Comparison of ENCODE assay signal across 8 mouse cellular contexts in the genomic region with DNA sequence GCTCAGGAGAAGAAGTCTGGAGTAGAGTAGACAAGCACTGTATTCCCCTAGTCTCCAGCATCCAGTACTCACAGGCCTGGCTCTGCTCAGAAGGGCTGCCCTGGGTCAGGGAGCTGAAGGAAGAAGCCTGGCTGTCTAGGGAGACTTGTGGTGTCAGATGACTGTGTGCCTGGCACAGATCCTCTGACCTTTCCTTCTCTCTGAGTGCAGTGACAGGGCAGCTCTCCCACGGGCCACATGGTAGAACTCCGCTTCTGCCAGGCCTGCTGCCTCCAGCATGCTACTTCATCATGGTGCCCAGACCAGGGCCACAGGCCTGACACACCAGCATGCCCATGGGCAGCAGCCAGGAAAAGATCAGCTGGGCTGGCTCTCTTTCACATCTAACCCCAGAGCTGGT. TPM values are rescaled to one million over a fixed set of nuclear protein-coding genes. Genes with fewer than 3 reads are reported as not detected.
DNase-seq lines count a peak whose midpoint lies in the region; ATAC-seq and TF ChIP-seq lines count a peak whose summit lies in the region.

No protein-coding gene starts in this region.

- H3K9me3 ChIP-seq in liver, embryonic 13.5 days (replicated peaks): no peaks in the 10 kb centered on the region

- TF ChIP-seq POLR2A in bone marrow macrophage, adult 2 months (IDR thresholded peaks at IDR 0.05; ENCODE audit: borderline replicate concordance, low read depth, low read length): no peak

- 66% methylated on average over 2 of the region's 2 CpGs for WGBS in liver, embryonic 13.5 days (ENCODE audit: insufficient replicate concordance)

- TF ChIP-seq CTCF in bone marrow macrophage, adult 2 months (IDR thresholded peaks at IDR 0.05; ENCODE audit: low read depth, low read length): no peak

- H3K4me2 ChIP-seq in liver, embryonic 13.5 days: no peak overlapping the region

- peak overlapping the region; percentile 19; the same call in 1 of the 2 replicates for H3K9ac ChIP-seq in liver, embryonic 13.5 days

- H3K36me3 ChIP-seq in liver, embryonic 13.5 days: no peaks in the 10 kb centered on the region

- peaks cover 61% of the 10 kb centered on the region for H3K4me1 ChIP-seq in liver, embryonic 13.5 days (replicated peaks)
- H3K4me1 ChIP-seq in bone marrow macrophage, adult 2 months (ENCODE audit: control insufficient read depth, insufficient read depth, low read length): peaks cover 87% of the 10 kb centered on the region

- no peak overlapping the region for H3K4me3 ChIP-seq in liver, embryonic 13.5 days (replicated peaks)
- H3K4me3 ChIP-seq in bone marrow macrophage, adult 2 months (ENCODE audit: insufficient read depth, low read length): no peak overlapping the region

- no peak for ATAC-seq in liver, embryonic 13.5 days (ENCODE audit: low read depth)

- no peak overlapping the region; the same call in 1 of the 2 replicates for H3K27ac ChIP-seq in liver, embryonic 13.5 days
- peak overlapping the region; percentile 99 for H3K27ac ChIP-seq in bone marrow macrophage, adult 2 months (ENCODE audit: insufficient read depth, low read depth, low read length)

- H3K27me3 ChIP-seq in liver, embryonic 13.5 days: no peaks in the 10 kb centered on the region; the same call in 1 of the 2 replicates

- no peak for DNase-seq in liver, embryonic 13.5 days
- DNase-seq in liver: no peak
- DNase-seq in heart, adult 8-10 months (ENCODE audit: low spot score): peak; percentile 79
- DNase-seq in lung, postnatal 36 days: peak; percentile 82
- DNase-seq in right cerebral cortex, adult 18-20 months: no peak
- DNase-seq in layer of hippocampus, adult 18-20 months (ENCODE audit: low spot score in 2 of 2): no peak
- no peak for DNase-seq in layer of hippocampus, postnatal 10 days (ENCODE audit: low spot score in 2 of 2)

RNA-seq across cellular contexts. Expression of a gene that starts 22.0 kb away (rescaled TPM):
- polyA plus RNA-seq in liver, embryonic 13.5 days (2015; fragmentation: Nextera tagmentation; extraction: Ambion mirVana): 33.2 and 38.3 TPM in 2 replicates
- 512 TPM in 2 replicates for polyA plus RNA-seq in bone marrow macrophage, adult 2 months (2012; ENCODE audit: insufficient read depth, insufficient read length, missing spikeins)
- total RNA-seq in heart, adult 8-10 months (2022): 100 to 1,000 TPM in 3 of 4 experiments, 10 to 100 TPM in 1; 89.5 to 110 (median 105) TPM
- total RNA-seq in layer of hippocampus, adult 18-20 months (2021): 100 to 1,000 TPM; 279 to 288 TPM
- total RNA-seq in layer of hippocampus, postnatal 10 days (2021): 100 to 1,000 TPM; 310 to 313 TPM

RNA-seq across cellular contexts. Expression of a gene that starts 34.4 kb away (rescaled TPM):
- polyA plus RNA-seq in liver, embryonic 13.5 days (2015; fragmentation: Nextera tagmentation; extraction: Ambion mirVana): 3.7 and 5.9 TPM in 2 replicates
- polyA plus RNA-seq in bone marrow macrophage, adult 2 months (2012; ENCODE audit: insufficient read depth, insufficient read length, missing spikeins): 202 and 231 TPM in 2 replicates
- 10 to 100 TPM; 13.2 to 22.8 (median 20.1) TPM for total RNA-seq in heart, adult 8-10 months (2022)
- total RNA-seq in layer of hippocampus, adult 18-20 months (2021): 10 to 100 TPM; 44.2 to 51.3 TPM
- 10 to 100 TPM; 38.3 to 47.5 TPM for total RNA-seq in layer of hippocampus, postnatal 10 days (2021)

RNA-seq across cellular contexts. Expression of a gene that starts 52.5 kb away (rescaled TPM):
- polyA plus RNA-seq in liver, embryonic 13.5 days (2015; fragmentation: Nextera tagmentation; extraction: Ambion mirVana): 2.6 and 3.0 TPM in 2 replicates
- 32.8 and 33.5 TPM in 2 replicates for polyA plus RNA-seq in bone marrow macrophage, adult 2 months (2012; ENCODE audit: insufficient read depth, insufficient read length, missing spikeins)
- total RNA-seq in heart, adult 8-10 months (2022): 1 to 10 TPM; 6.3 to 8.5 (median 7.4) TPM
- total RNA-seq in layer of hippocampus, adult 18-20 months (2021): 1 to 10 TPM; 1.0 to 1.1 TPM
- total RNA-seq in layer of hippocampus, postnatal 10 days (2021): 1 to 10 TPM; 3.5 to 3.6 TPM

RNA-seq across cellular contexts. Expression of a gene that starts 56.0 kb away (rescaled TPM):
- polyA plus RNA-seq in liver, embryonic 13.5 days (2015; fragmentation: Nextera tagmentation; extraction: Ambion mirVana): 1.4 and 1.6 TPM in 2 replicates
- 12.8 and 15.9 TPM in 2 replicates for polyA plus RNA-seq in bone marrow macrophage, adult 2 months (2012; ENCODE audit: insufficient read depth, insufficient read length, missing spikeins)
- total RNA-seq in heart, adult 8-10 months (2022): 10 to 100 TPM; 47.8 to 61.5 (median 56.2) TPM
- total RNA-seq in layer of hippocampus, adult 18-20 months (2021): 1 to 10 TPM in 1 of 2 experiments, under 1 TPM in 1; 0.74 to 1.5 TPM
- total RNA-seq in layer of hippocampus, postnatal 10 days (2021): 1 to 10 TPM; 3.6 to 4.0 TPM

Comparison
In these comparisons a context has a peak if more than half of its experiments do, and no peak if none do; other contexts are left out.
1. DNase-seq: peak in heart, adult 8-10 months (single experiment) and lung, postnatal 36 days (single experiment); none in liver, embryonic 13.5 days (single experiment), liver (single experiment), right cerebral cortex, adult 18-20 months (single experiment), layer of hippocampus, adult 18-20 months (0 of 2) and layer of hippocampus, postnatal 10 days (0 of 2).